Mouse (Mus musculus) embryonic facial prominence, embryonic 10.5 days (tissue): ENCODE data around the gene Mxi1. TPM values are rescaled to one million over a fixed set of nuclear protein-coding genes. Genes with fewer than 3 reads are reported as not detected.

Experiments used
- DNase-seq: peaks from one replicate; pipeline ENCODE4 v3.0.0-alpha.2; 2017; ENCODE audit warnings: low spot score
- H3K27ac ChIP-seq: fragments of 300-500 bp; sonication (generic); replicated peaks from 2 replicates; pipeline ENCODE4 v1.5.1; 2016; ENCODE audit warnings: mild to moderate bottlenecking
- H3K27me3 ChIP-seq: fragments of 300-500 bp; sonication (generic); replicated peaks from 2 replicates; pipeline ENCODE4 v1.6.1; 2016; ENCODE audit warnings: low read depth, mild to moderate bottlenecking; ENCODE audit not compliant: poor library complexity, severe bottlenecking
- H3K36me3 ChIP-seq: fragments of 300-500 bp; sonication (generic); replicated peaks from 2 replicates; pipeline ENCODE4 v1.6.1; 2016; ENCODE audit warnings: mild to moderate bottlenecking, moderate library complexity
- H3K4me1 ChIP-seq: fragments of 300-500 bp; sonication (generic); 2 replicates; pipeline ENCODE4 v1.6.1; 2016
- H3K4me3 ChIP-seq: fragments of 300-500 bp; sonication (generic); 2 replicates; pipeline ENCODE4 v1.5.1; 2016; ENCODE audit warnings: mild to moderate bottlenecking, moderate library complexity
- H3K9me3 ChIP-seq: fragments of 300-500 bp; sonication (generic); 2 replicates; pipeline ENCODE4 v1.6.1; 2016; ENCODE audit warnings: mild to moderate bottlenecking
- WGBS: fragments of 180-500 bp; shearing (Covaris S2); methylation state at CpG from one replicate; pipeline ENCODE4 v1.1.7; 2016; 5-methylcytosine and 5-hydroxymethylcytosine counted together
- polyA plus RNA-seq: library from polyadenylated mRNA; unstranded; fragments of >200 nt; fragmentation: Nextera tagmentation; extraction: Ambion mirVana; gene quantifications from 2 replicates; pipeline ENCODE4 v1.2.1, GENCODE M21; 2016

Gene Mxi1
- polyA plus RNA-seq, 1 experiment from 2014 or later = 33.0 TPM

- Histone ChIP-seq H3K36me3 (peaks cover 67% of the 10 kb centered on the region), H3K4me1 (peaks cover 11% of the 10 kb centered on the region), H3K9me3 (no peaks in the 10 kb centered on the region), H3K4me3 (no peak overlapping the region), H3K27ac (no peak overlapping the region), H3K27me3 (no peaks in the 10 kb centered on the region)
- no peak for DNase-seq
- 94% methylated on average over 9 of the region's 9 CpGs for WGBS
These were observed 24.9 kb downstream of the Mxi1 start for GRCm38 (mm10) chr19:53335241-53335640.

- Histone ChIP-seq H3K9me3 (no peaks in the 10 kb centered on the region), H3K27me3 (no peaks in the 10 kb centered on the region), H3K4me1 (peaks cover 23% of the 10 kb centered on the region), H3K4me3 (no peak overlapping the region), H3K36me3 (peaks cover 26% of the 10 kb centered on the region), H3K27ac (no peak overlapping the region)
- DNase-seq = peak; percentile 34
- WGBS = 25% methylated on average over 6 of the region's 6 CpGs
These were observed 30.1 kb downstream of the Mxi1 start for GRCm38 (mm10) chr19:53340423-53340822.

- 90% methylated on average over 13 of the region's 13 CpGs for WGBS
- H3K36me3 ChIP-seq = peaks cover 13% of the 10 kb centered on the region
- no peaks in the 10 kb centered on the region for H3K27me3 ChIP-seq
- no peaks in the 10 kb centered on the region for H3K9me3 ChIP-seq
- H3K4me3 ChIP-seq = no peak overlapping the region
- H3K4me1 ChIP-seq = peaks cover 29% of the 10 kb centered on the region
- DNase-seq = no peak
- no peak overlapping the region for H3K27ac ChIP-seq
These were observed 33.0 kb downstream of the Mxi1 start for GRCm38 (mm10) chr19:53343174-53343881.

GRCm38 (mm10) chr19:53344062-53344461 is 33.7 kb downstream of the Mxi1 start:
- Histone ChIP-seq H3K4me1 (peaks cover 29% of the 10 kb centered on the region), H3K4me3 (no peak overlapping the region), H3K36me3 (peaks cover 15% of the 10 kb centered on the region), H3K9me3 (no peaks in the 10 kb centered on the region), H3K27ac (no peak overlapping the region), H3K27me3 (no peaks in the 10 kb centered on the region)
- 89% methylated on average over 16 of the region's 16 CpGs for WGBS
- no peak for DNase-seq

GRCm38 (mm10) chr19:53345766-53346165 is 35.4 kb downstream of the Mxi1 start:
- 72% methylated on average over 14 of the region's 14 CpGs for WGBS
- H3K27ac ChIP-seq = no peak overlapping the region
- H3K4me3 ChIP-seq = no peak overlapping the region

GRCm38 (mm10) chr19:53353864-53354263 is 43.5 kb downstream of the Mxi1 start:
- 90% methylated on average over 7 of the region's 7 CpGs for WGBS
- H3K27ac ChIP-seq = no peak overlapping the region
- no peaks in the 10 kb centered on the region for H3K9me3 ChIP-seq
- H3K4me3 ChIP-seq = no peak overlapping the region
- no peaks in the 10 kb centered on the region for H3K27me3 ChIP-seq
- no peak for DNase-seq
- 0 out of 2 replicates have a peak, but pooled peaks cover 4% of the 10 kb centered on the region for H3K4me1 ChIP-seq
- peaks cover 32% of the 10 kb centered on the region for H3K36me3 ChIP-seq

More at GRCm38 (mm10) chr19:53345766-53346165, 35.4 kb downstream of the Mxi1 start:
- DNase-seq = no peak
- H3K4me1 ChIP-seq = peaks cover 19% of the 10 kb centered on the region; the same call in 1 of the 2 replicates
- peaks cover 24% of the 10 kb centered on the region for H3K36me3 ChIP-seq
- no peaks in the 10 kb centered on the region for H3K27me3 ChIP-seq
- no peaks in the 10 kb centered on the region for H3K9me3 ChIP-seq

GRCm38 (mm10) chr19:53354271-53355000 is 44.1 kb downstream of the Mxi1 start:
- no peak overlapping the region for H3K27ac ChIP-seq
- peaks cover 32% of the 10 kb centered on the region for H3K36me3 ChIP-seq
- no peak overlapping the region for H3K4me3 ChIP-seq
- no peak for DNase-seq
- H3K27me3 ChIP-seq = no peaks in the 10 kb centered on the region
- 84% methylated on average over 7 of the region's 7 CpGs for WGBS
- H3K9me3 ChIP-seq = no peaks in the 10 kb centered on the region
- 0 out of 2 replicates have a peak, but pooled peaks cover 4% of the 10 kb centered on the region for H3K4me1 ChIP-seq

GRCm38 (mm10) chr19:53355065-53355464 is 44.7 kb downstream of the Mxi1 start:
- no peaks in the 10 kb centered on the region for H3K27me3 ChIP-seq
- no peaks in the 10 kb centered on the region for H3K9me3 ChIP-seq
- 89% methylated on average over 16 of the region's 16 CpGs for WGBS
- DNase-seq = no peak
- peaks cover 27% of the 10 kb centered on the region for H3K36me3 ChIP-seq
- 0 out of 2 replicates have a peak, but pooled peaks cover 4% of the 10 kb centered on the region for H3K4me1 ChIP-seq
- H3K4me3 ChIP-seq = no peak overlapping the region
- no peak overlapping the region for H3K27ac ChIP-seq

GRCm38 (mm10) chr19:53359160-53360033 is 49.1 kb downstream of the Mxi1 start:
- 83% methylated on average over 22 of the region's 22 CpGs for WGBS
- H3K4me1 ChIP-seq = 0 out of 2 replicates have a peak, but pooled peaks cover 4% of the 10 kb centered on the region
- H3K4me3 ChIP-seq = no peak overlapping the region
- no peaks in the 10 kb centered on the region for H3K9me3 ChIP-seq
- H3K36me3 ChIP-seq = peaks cover 18% of the 10 kb centered on the region
- H3K27ac ChIP-seq = no peak overlapping the region
- H3K27me3 ChIP-seq = no peaks in the 10 kb centered on the region
- no peak for DNase-seq

GRCm38 (mm10) chr19:53360265-53360958 is 50.1 kb downstream of the Mxi1 start:
- H3K4me3 ChIP-seq = no peak overlapping the region
- DNase-seq = no peak
- no peaks in the 10 kb centered on the region for H3K27me3 ChIP-seq
- 82% methylated on average over 8 of the region's 8 CpGs for WGBS
- H3K36me3 ChIP-seq = peaks cover 18% of the 10 kb centered on the region
- H3K9me3 ChIP-seq = no peaks in the 10 kb centered on the region
- H3K27ac ChIP-seq = no peak overlapping the region
- H3K4me1 ChIP-seq = peaks cover 4% of the 10 kb centered on the region; the same call in 1 of the 2 replicates

- H3K4me3 ChIP-seq = no peak overlapping the region
- no peak overlapping the region for H3K27ac ChIP-seq
- no peaks in the 10 kb centered on the region for H3K27me3 ChIP-seq
- H3K36me3 ChIP-seq = peaks cover 8% of the 10 kb centered on the region; the same call in 1 of the 2 replicates
- WGBS = 49% methylated on average over 2 of the region's 2 CpGs
- H3K9me3 ChIP-seq = no peaks in the 10 kb centered on the region
- peak; percentile 38 for DNase-seq
- peaks cover 7% of the 10 kb centered on the region; the same call in 1 of the 2 replicates for H3K4me1 ChIP-seq
These were observed 52.6 kb downstream of the Mxi1 start for GRCm38 (mm10) chr19:53362967-53363366.

GRCm38 (mm10) chr19:53364551-53364950 is 54.2 kb downstream of the Mxi1 start:
- H3K27me3 ChIP-seq = no peaks in the 10 kb centered on the region

More at GRCm38 (mm10) chr19:53364551-53364950, 54.2 kb downstream of the Mxi1 start:
- H3K9me3 ChIP-seq = no peaks in the 10 kb centered on the region
- H3K4me3 ChIP-seq = no peak overlapping the region
- 89% methylated on average over 2 of the region's 2 CpGs for WGBS
- DNase-seq = no peak
- H3K36me3 ChIP-seq = peaks cover 8% of the 10 kb centered on the region; the same call in 1 of the 2 replicates
- no peak overlapping the region for H3K27ac ChIP-seq
- peaks cover 11% of the 10 kb centered on the region for H3K4me1 ChIP-seq
